In genomic region chr11:95853684-95854083, GRCm38 (mm10) we compare ENCODE assay signal across 9 mouse cellular contexts. TPM values are rescaled to one million over a fixed set of nuclear protein-coding genes. Genes with fewer than 3 reads are reported as not detected.
DNase-seq lines count a peak whose midpoint lies in the region; ATAC-seq and TF ChIP-seq lines count a peak whose summit lies in the region.
"Had no signal": no experiment of that assay in that cellular context is flagged by ENCODE, and none has a peak within 500 bp of the region (broad histone marks: within the 10 kb centered on the region; RNA-seq: fewer than 3 reads in every experiment).

No protein-coding gene starts in this region.

- no peak overlapping the region for H3K27ac ChIP-seq in hindbrain, postnatal 0 days
- H3K27ac ChIP-seq in hindbrain, embryonic 12.5 days, result no peak overlapping the region
- no peak overlapping the region for H3K27ac ChIP-seq in embryonic fibroblast, embryonic 13.5 days (ENCODE audit: insufficient read depth, low read length)
- no peak overlapping the region for H3K27ac ChIP-seq in liver, embryonic 14.5 days
- no peak overlapping the region for H3K27ac ChIP-seq in forebrain, embryonic 15.5 days (replicated peaks)
- H3K27ac ChIP-seq: neural tube, embryonic 12.5 days had no signal

- DNase-seq in hindbrain, postnatal 0 days (ENCODE audit: low spot score), result peak; percentile 49
- peak; percentile 57 for DNase-seq in A20 (ENCODE audit: low read depth, low spot score)
- DNase-seq in adrenal gland, adult 18-20 months (ENCODE audit: low spot score in 2 of 2), result peak; percentile 62 to 69
- no peak for DNase-seq in liver, embryonic 14.5 days (ENCODE audit: low read depth in 3 of 3, low spot score in 3 of 3)
- peak; percentile 63 to 83 for DNase-seq in spleen, postnatal 4 days (ENCODE audit: low spot score in 2 of 2)

- peaks cover 8% of the 10 kb centered on the region; the same call in 1 of the 2 replicates for H3K4me1 ChIP-seq in hindbrain, postnatal 0 days (ENCODE audit: insufficient read depth, low read length)
- peaks cover 9% of the 10 kb centered on the region for H3K4me1 ChIP-seq in hindbrain, embryonic 12.5 days
- H3K4me1 ChIP-seq in embryonic fibroblast, embryonic 13.5 days (ENCODE audit: control insufficient read depth, insufficient read depth, low read length), result 0 out of 2 replicates have a peak, but pooled peaks cover 2% of the 10 kb centered on the region
- H3K4me1 ChIP-seq in liver, embryonic 14.5 days (replicated peaks; ENCODE audit: control insufficient read depth in 2 of 2, insufficient read depth in 2 of 2, low read length in 1 of 2), result peaks cover 5 to 7% of the 10 kb centered on the region in 2 experiments; a peak in 2 of 4 replicates
- peaks cover 7% of the 10 kb centered on the region for H3K4me1 ChIP-seq in forebrain, embryonic 15.5 days

- peak; percentile 70 for TF ChIP-seq CTCF in hindbrain, postnatal 0 days (IDR thresholded peaks at IDR 0.05; ENCODE audit: low read depth)
- peak; percentile 87 for TF ChIP-seq CTCF in embryonic fibroblast, embryonic 13.5 days (IDR thresholded peaks at IDR 0.05; ENCODE audit: borderline replicate concordance, insufficient read depth, low read length)
- peak; percentile 93 for TF ChIP-seq CTCF in liver, embryonic 14.5 days (IDR thresholded peaks at IDR 0.05; ENCODE audit: low read depth)

- H3K4me3 ChIP-seq in hindbrain, postnatal 0 days (ENCODE audit: low read length), result no peak overlapping the region
- no peak overlapping the region for H3K4me3 ChIP-seq in hindbrain, embryonic 12.5 days
- no peak overlapping the region for H3K4me3 ChIP-seq in embryonic fibroblast, embryonic 13.5 days (ENCODE audit: insufficient read depth, low read length)
- H3K4me3 ChIP-seq in liver, embryonic 14.5 days (ENCODE audit: insufficient read depth in 1 of 2, low read depth in 2 of 2, low read length in 2 of 2), result no peak overlapping the region
- no peak overlapping the region for H3K4me3 ChIP-seq in forebrain, embryonic 15.5 days
- H3K4me3 ChIP-seq: neural tube, embryonic 12.5 days had no signal

- ATAC-seq in hindbrain, postnatal 0 days, result no peak
- ATAC-seq in hindbrain, embryonic 12.5 days (ENCODE audit: low FRiP score), result no peak
- no peak for ATAC-seq in liver, embryonic 14.5 days (ENCODE audit: insufficient read depth)
- no peak for ATAC-seq in forebrain, embryonic 15.5 days (replicated peaks)

- H3K27me3 ChIP-seq in hindbrain, postnatal 0 days (ENCODE audit: insufficient read depth, low read length), result no peaks in the 10 kb centered on the region
- H3K27me3 ChIP-seq in hindbrain, embryonic 12.5 days, result 0 out of 2 replicates have a peak, but pooled peaks cover 7% of the 10 kb centered on the region
- H3K27me3 ChIP-seq in liver, embryonic 14.5 days (ENCODE audit: control insufficient read depth, insufficient read depth, low read length), result no peaks in the 10 kb centered on the region; the same call in 1 of the 2 replicates
- H3K27me3 ChIP-seq in forebrain, embryonic 15.5 days, result no peaks in the 10 kb centered on the region
- H3K27me3 ChIP-seq: neural tube, embryonic 12.5 days had no signal

- H3K36me3 ChIP-seq in hindbrain, postnatal 0 days (ENCODE audit: insufficient read depth, low read length), result no peaks in the 10 kb centered on the region
- H3K36me3 ChIP-seq in hindbrain, embryonic 12.5 days, result no peaks in the 10 kb centered on the region
- no peaks in the 10 kb centered on the region for H3K36me3 ChIP-seq in liver, embryonic 14.5 days (replicated peaks; ENCODE audit: control insufficient read depth, insufficient read depth, low read depth)
- H3K36me3 ChIP-seq in forebrain, embryonic 15.5 days, result no peaks in the 10 kb centered on the region
- H3K36me3 ChIP-seq: neural tube, embryonic 12.5 days had no signal

- TF ChIP-seq POLR2A in embryonic fibroblast, embryonic 13.5 days (IDR thresholded peaks at IDR 0.05; ENCODE audit: low read depth, low read length), result no peak

- no peaks in the 10 kb centered on the region for H3K9me3 ChIP-seq in hindbrain, postnatal 0 days (ENCODE audit: low read length)
- H3K9me3 ChIP-seq in hindbrain, embryonic 12.5 days (replicated peaks), result no peaks in the 10 kb centered on the region
- H3K9me3 ChIP-seq in liver, embryonic 14.5 days (ENCODE audit: control insufficient read depth, low read length), result no peaks in the 10 kb centered on the region
- 0 out of 2 replicates have a peak, but pooled peaks cover 4% of the 10 kb centered on the region for H3K9me3 ChIP-seq in forebrain, embryonic 15.5 days
- H3K9me3 ChIP-seq: neural tube, embryonic 12.5 days had no signal

- TF ChIP-seq EP300 in liver, embryonic 14.5 days (IDR thresholded peaks at IDR 0.05; ENCODE audit: low read depth), result no peak

- no peak overlapping the region for H3K9ac ChIP-seq in hindbrain, postnatal 0 days (replicated peaks; ENCODE audit: low read length)
- no peak overlapping the region for H3K9ac ChIP-seq in hindbrain, embryonic 12.5 days
- no peak overlapping the region for H3K9ac ChIP-seq in liver, embryonic 14.5 days (replicated peaks)
- H3K9ac ChIP-seq in forebrain, embryonic 15.5 days (replicated peaks), result no peak overlapping the region
- H3K9ac ChIP-seq: neural tube, embryonic 12.5 days had no signal

- H3K4me2 ChIP-seq in hindbrain, postnatal 0 days (ENCODE audit: low read depth, low read length), result no peak overlapping the region
- no peak overlapping the region for H3K4me2 ChIP-seq in hindbrain, embryonic 12.5 days (replicated peaks)
- H3K4me2 ChIP-seq in liver, embryonic 14.5 days (ENCODE audit: low read depth), result no peak overlapping the region
- no peak overlapping the region for H3K4me2 ChIP-seq in forebrain, embryonic 15.5 days (replicated peaks)
- H3K4me2 ChIP-seq: neural tube, embryonic 12.5 days had no signal

- WGBS in hindbrain, postnatal 0 days, result 62% methylated on average over 5 of the region's 5 CpGs
- 61% methylated on average over 5 of the region's 5 CpGs for WGBS in hindbrain, embryonic 12.5 days
- WGBS in liver, embryonic 14.5 days (ENCODE audit: insufficient replicate concordance), result 30% methylated on average over 5 of the region's 5 CpGs
- 61% methylated on average over 5 of the region's 5 CpGs for WGBS in forebrain, embryonic 15.5 days

RNA-seq across cellular contexts. Expression of gene Abi3, which starts 11.4 kb away (rescaled TPM):
- total RNA-seq in hindbrain, postnatal 0 days (2014; rRNA removed), result 1.9 and 3.2 TPM in 2 replicates
- 1.6 and 3.1 TPM in 2 replicates for polyA plus RNA-seq in hindbrain, postnatal 0 days (2015; fragmentation: Nextera tagmentation; extraction: Ambion mirVana)
- 3.7 and 4.7 TPM in 2 replicates for polyA plus RNA-seq in hindbrain, embryonic 12.5 days (2016; fragmentation: Nextera tagmentation; extraction: Ambion mirVana)
- total RNA-seq in adrenal gland, adult 18-20 months (2021), result 10 to 100 TPM; 13.9 to 15.4 TPM
- polyA plus RNA-seq in embryonic fibroblast, embryonic 13.5 days (2011; ENCODE audit: insufficient read length, low read depth, missing spikeins), result 0.40 and 1.1 TPM in 2 replicates
- 4.9 and 6.2 TPM in 2 replicates for polyA plus RNA-seq in liver, embryonic 14.5 days (2012; rRNA removed)
- 2.3 and 3.8 TPM in 2 replicates for polyA plus RNA-seq in liver, embryonic 14.5 days (2014; fragmentation: Nextera tagmentation; extraction: Ambion mirVana)
- polyA plus RNA-seq in forebrain, embryonic 15.5 days (2015; fragmentation: Nextera tagmentation; extraction: Ambion mirVana), result 1.7 and 2.0 TPM in 2 replicates

RNA-seq across cellular contexts. Expression of gene Gngt2, which starts 16.7 kb away (rescaled TPM):
- 0.63 TPM in 1 of 2 replicates, not detected in the other for total RNA-seq in hindbrain, postnatal 0 days (2014; rRNA removed)
- 2.9 and 3.9 TPM in 2 replicates for polyA plus RNA-seq in hindbrain, postnatal 0 days (2015; fragmentation: Nextera tagmentation; extraction: Ambion mirVana)
- 5.5 and 7.9 TPM in 2 replicates for polyA plus RNA-seq in hindbrain, embryonic 12.5 days (2016; fragmentation: Nextera tagmentation; extraction: Ambion mirVana)
- 10 to 100 TPM; 23.9 to 29.2 TPM for total RNA-seq in adrenal gland, adult 18-20 months (2021)
- 2.4 and 5.6 TPM in 2 replicates for polyA plus RNA-seq in embryonic fibroblast, embryonic 13.5 days (2011; ENCODE audit: insufficient read length, low read depth, missing spikeins)
- polyA plus RNA-seq in liver, embryonic 14.5 days (2012; rRNA removed), result 6.9 and 13.0 TPM in 2 replicates
- polyA plus RNA-seq in liver, embryonic 14.5 days (2014; fragmentation: Nextera tagmentation; extraction: Ambion mirVana), result 16.5 and 17.5 TPM in 2 replicates
- polyA plus RNA-seq in forebrain, embryonic 15.5 days (2015; fragmentation: Nextera tagmentation; extraction: Ambion mirVana), result 2.5 and 2.6 TPM in 2 replicates

RNA-seq across cellular contexts. Expression of gene Phospho1, which starts 29.4 kb away (rescaled TPM):
- 5.2 and 6.3 TPM in 2 replicates for total RNA-seq in hindbrain, postnatal 0 days (2014; rRNA removed)
- polyA plus RNA-seq in hindbrain, postnatal 0 days (2015; fragmentation: Nextera tagmentation; extraction: Ambion mirVana), result 0.59 TPM in 1 of 2 replicates, not detected in the other
- 0.43 TPM in 1 of 2 replicates, not detected in the other for polyA plus RNA-seq in hindbrain, embryonic 12.5 days (2016; fragmentation: Nextera tagmentation; extraction: Ambion mirVana)
- total RNA-seq in adrenal gland, adult 18-20 months (2021), result 100 to 1,000 TPM; 202 to 415 TPM
- polyA plus RNA-seq in embryonic fibroblast, embryonic 13.5 days (2011; ENCODE audit: insufficient read length, low read depth, missing spikeins), result 5.5 TPM in 2 replicates
- polyA plus RNA-seq in liver, embryonic 14.5 days (2012; rRNA removed), result 21.4 and 22.0 TPM in 2 replicates
- 5.7 and 6.6 TPM in 2 replicates for polyA plus RNA-seq in liver, embryonic 14.5 days (2014; fragmentation: Nextera tagmentation; extraction: Ambion mirVana)
- 0.23 TPM in 1 of 2 replicates, not detected in the other for polyA plus RNA-seq in forebrain, embryonic 15.5 days (2015; fragmentation: Nextera tagmentation; extraction: Ambion mirVana)
- polyA plus RNA-seq: neural tube, embryonic 12.5 days had no signal

Comparison
In these comparisons a context has a peak if more than half of its experiments do, and no peak if none do; other contexts are left out.
1. DNase-seq: peak in hindbrain, postnatal 0 days (single experiment), A20 (single experiment), adrenal gland, adult 18-20 months (2 of 2) and spleen, postnatal 4 days (2 of 2); none in liver, embryonic 14.5 days (0 of 3).
2. Peak in every context shown above with its lines, with median percentiles within 50 percentile points of each other: CTCF ChIP-seq.